Mouse (Mus musculus): ENCODE measurements around the gene Gmppa. TPM values are rescaled to one million over a fixed set of nuclear protein-coding genes. Genes with fewer than 3 reads are reported as not detected.

The Gmppa gene
- polyA plus RNA-seq, 1 experiment from 2014 or later: 57.2 TPM

Other genes starting within 250 kb of the Gmppa start
- gene Ankzf1, start 243.8 kb upstream of the Gmppa start, polyA plus RNA-seq (2014; fragmentation: Nextera tagmentation; extraction: Ambion mirVana): 18.7 and 24.2 TPM in 2 replicates
- gene Atg9a, start 243.7 kb upstream of the Gmppa start, polyA plus RNA-seq (2014; fragmentation: Nextera tagmentation; extraction: Ambion mirVana): 22.7 and 26.8 TPM in 2 replicates
- gene Glb1l, start 225.1 kb upstream of the Gmppa start, polyA plus RNA-seq (2014; fragmentation: Nextera tagmentation; extraction: Ambion mirVana): 6.8 and 8.4 TPM in 2 replicates
- gene Stk16, start 225.1 kb upstream of the Gmppa start, polyA plus RNA-seq (2014; fragmentation: Nextera tagmentation; extraction: Ambion mirVana): 81.7 and 82.8 TPM in 2 replicates
- 39.2 and 39.8 TPM in 2 replicates for gene Tuba4a, start 216.1 kb upstream of the Gmppa start, polyA plus RNA-seq (2014; fragmentation: Nextera tagmentation; extraction: Ambion mirVana)
- gene A630095N17Rik, start 203.8 kb upstream of the Gmppa start, polyA plus RNA-seq (2014; fragmentation: Nextera tagmentation; extraction: Ambion mirVana): not detected in 2 replicates
- gene Dnajb2, start 199.5 kb upstream of the Gmppa start, polyA plus RNA-seq (2014; fragmentation: Nextera tagmentation; extraction: Ambion mirVana): 15.3 and 17.6 TPM in 2 replicates
- gene Ptprn, start 171.4 kb upstream of the Gmppa start, polyA plus RNA-seq (2014; fragmentation: Nextera tagmentation; extraction: Ambion mirVana): 0.51 and 0.74 TPM in 2 replicates
- gene Resp18, start 157.5 kb upstream of the Gmppa start, polyA plus RNA-seq (2014; fragmentation: Nextera tagmentation; extraction: Ambion mirVana): 0.30 TPM in 1 of 2 replicates, not detected in the other
- gene Dnpep, start 117.9 kb upstream of the Gmppa start, polyA plus RNA-seq (2014; fragmentation: Nextera tagmentation; extraction: Ambion mirVana): 119 and 121 TPM in 2 replicates
- gene Des, start 75.6 kb upstream of the Gmppa start, polyA plus RNA-seq (2014; fragmentation: Nextera tagmentation; extraction: Ambion mirVana): 428 and 477 TPM in 2 replicates
- 60.7 and 66.5 TPM in 2 replicates for gene Speg, start 60.6 kb upstream of the Gmppa start, polyA plus RNA-seq (2014; fragmentation: Nextera tagmentation; extraction: Ambion mirVana)
- gene Asic4, start 14.5 kb downstream of the Gmppa start, polyA plus RNA-seq (2014; fragmentation: Nextera tagmentation; extraction: Ambion mirVana): 0.11 TPM in 2 replicates
- gene Chpf, start 43.4 kb downstream of the Gmppa start, polyA plus RNA-seq (2014; fragmentation: Nextera tagmentation; extraction: Ambion mirVana): 21.4 and 24.6 TPM in 2 replicates
- gene Tmem198, start 43.6 kb downstream of the Gmppa start, polyA plus RNA-seq (2014; fragmentation: Nextera tagmentation; extraction: Ambion mirVana): 0.14 and 0.54 TPM in 2 replicates
- 98.8 and 102 TPM in 2 replicates for gene Obsl1, start 70.5 kb downstream of the Gmppa start, polyA plus RNA-seq (2014; fragmentation: Nextera tagmentation; extraction: Ambion mirVana)
- 4.0 and 4.8 TPM in 2 replicates for gene Inha, start 71.1 kb downstream of the Gmppa start, polyA plus RNA-seq (2014; fragmentation: Nextera tagmentation; extraction: Ambion mirVana)
- gene Stk11ip, start 85.6 kb downstream of the Gmppa start, polyA plus RNA-seq (2014; fragmentation: Nextera tagmentation; extraction: Ambion mirVana): 9.1 and 11.6 TPM in 2 replicates
- 13.3 and 14.2 TPM in 2 replicates for gene Slc4a3, start 110.3 kb downstream of the Gmppa start, polyA plus RNA-seq (2014; fragmentation: Nextera tagmentation; extraction: Ambion mirVana)